Mouse (Mus musculus) heart, embryonic 11.5 days (tissue): ENCODE measurements around the gene Wdr75. TPM values are rescaled to one million over a fixed set of nuclear protein-coding genes. Genes with fewer than 3 reads are reported as not detected.
A peak's percentile ranks its signal among the peaks of the same experiment; 100 is the strongest.

ENCODE experiments used
- ATAC-seq: fragments of 200-750 bp; cut with Nextera tagmentation; replicated peaks from 2 replicates; pipeline ENCODE4 v1.8.0; 2017; ENCODE audit warnings: moderate library complexity; ENCODE audit not compliant: insufficient number of reproducible peaks, low FRiP score, low TSS enrichment
- H3K27ac ChIP-seq: fragments of 300-500 bp; sonication (generic); 2 replicates; pipeline ENCODE4 v1.5.1; 2014; ENCODE audit warnings: mild to moderate bottlenecking, low read depth, low read length
- H3K27me3 ChIP-seq: fragments of 300-500 bp; sonication (generic); 2 replicates; pipeline ENCODE4 v1.6.1; 2014; ENCODE audit warnings: mild to moderate bottlenecking, low read length, mixed read lengths; ENCODE audit not compliant: control insufficient read depth, insufficient read depth
- H3K36me3 ChIP-seq: fragments of 300-500 bp; sonication (generic); 2 replicates; pipeline ENCODE4 v1.6.1; 2014; ENCODE audit warnings: mild to moderate bottlenecking, low read length, moderate library complexity, mixed read lengths; ENCODE audit not compliant: control insufficient read depth, insufficient read depth
- H3K4me1 ChIP-seq: fragments of 300-500 bp; sonication (generic); 2 replicates; pipeline ENCODE4 v1.6.1; 2014; ENCODE audit warnings: low read length; ENCODE audit not compliant: control insufficient read depth, insufficient read depth
- H3K4me2 ChIP-seq: fragments of 300-500 bp; sonication (generic); 2 replicates; pipeline ENCODE4 v1.6.1; 2014; ENCODE audit warnings: mild to moderate bottlenecking, moderate library complexity
- H3K4me3 ChIP-seq: fragments of 300-500 bp; sonication (generic); 2 replicates; pipeline ENCODE4 v1.5.1; 2014; ENCODE audit warnings: low read depth, low read length
- H3K9ac ChIP-seq: fragments of 300-500 bp; sonication (generic); 2 replicates; pipeline ENCODE4 v1.6.1; 2014; ENCODE audit warnings: mild to moderate bottlenecking, low read depth, low read length, moderate library complexity
- H3K9me3 ChIP-seq: fragments of 300-500 bp; sonication (generic); replicated peaks from 2 replicates; pipeline ENCODE4 v1.6.1; 2016; ENCODE audit warnings: low read length; ENCODE audit not compliant: control insufficient read depth
- WGBS: fragments of 180-500 bp; shearing (Covaris S2); extraction: QIAGEN DNeasy Blood & Tissue Kit; methylation state at CpG from one replicate; pipeline ENCODE4 v1.1.7; 2014; ENCODE audit not compliant: insufficient replicate concordance; 5-methylcytosine and 5-hydroxymethylcytosine counted together
- polyA plus RNA-seq: library from polyadenylated mRNA; unstranded; fragments of >200 nt; fragmentation: Nextera tagmentation; extraction: Ambion mirVana; gene quantifications from 2 replicates; pipeline ENCODE4 v1.2.1, GENCODE M21; 2014

The Wdr75 gene
- polyA plus RNA-seq, result 49.3 and 56.5 TPM in 2 replicates

DNA sequence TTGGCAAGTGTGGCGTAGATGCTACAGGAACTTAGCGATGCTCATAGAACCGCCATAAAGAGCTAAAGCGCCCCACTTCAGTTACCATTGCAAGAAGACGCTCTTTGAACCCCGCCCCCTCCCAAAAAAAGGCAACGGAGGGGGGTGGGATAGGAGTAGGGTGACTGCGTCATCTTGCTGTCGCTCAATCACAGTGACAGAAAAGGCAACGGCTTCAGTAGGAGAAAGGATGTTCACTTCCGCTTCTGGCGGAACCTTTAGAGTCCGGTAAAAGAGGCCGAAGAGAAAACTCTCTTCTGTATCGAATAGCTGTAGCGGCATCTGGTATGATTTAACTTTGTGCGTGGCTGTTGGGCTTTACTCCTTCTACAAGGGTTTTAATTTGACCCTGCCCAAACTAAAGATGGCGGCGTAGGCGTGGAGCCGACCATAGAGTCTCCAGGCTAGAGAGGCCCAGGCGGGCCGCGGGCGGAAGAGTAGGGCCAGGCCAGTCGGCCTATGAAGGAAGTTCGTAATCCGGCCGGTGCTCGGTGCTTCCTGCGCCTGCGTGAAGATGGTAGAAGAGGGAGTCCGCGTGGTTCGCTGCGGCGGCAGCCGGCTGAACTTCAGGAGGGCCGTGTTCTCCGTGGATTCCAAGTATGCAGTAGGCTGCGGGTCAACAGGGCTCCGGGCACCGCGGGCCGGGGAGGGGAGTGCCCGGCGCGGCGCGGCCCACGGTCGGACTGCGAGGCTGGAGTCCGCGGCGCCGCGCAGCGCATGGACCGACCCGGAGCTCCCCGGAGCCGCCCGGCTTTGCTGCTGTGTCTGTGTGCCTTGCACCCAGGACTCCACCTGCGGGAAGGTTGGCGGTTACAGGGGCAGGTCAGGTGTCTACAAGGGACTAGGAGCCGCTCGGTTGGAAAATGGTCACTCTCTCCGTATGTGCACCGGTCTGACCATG lies at the start of gene Wdr75:
Gene Wdr75, plus strand, starts transcription at position 198 of the 940 bp plus-strand sequence.
- peak within 1 kb of the TSS; percentile 99 for H3K4me3 ChIP-seq
- peak; percentile 99 for ATAC-seq
- peak within 1 kb of the TSS; percentile 87 for H3K4me2 ChIP-seq
- peak within 1 kb of the TSS; percentile 84 for H3K9ac ChIP-seq
- no peaks in the 10 kb centered on the region for H3K36me3 ChIP-seq
- H3K4me1 ChIP-seq, result peaks cover 8% of the 10 kb centered on the region
- H3K27me3 ChIP-seq, result no peaks in the 10 kb centered on the region
- H3K9me3 ChIP-seq, result no peaks in the 10 kb centered on the region
- under 1% methylated on average over 70 of the region's 70 CpGs for WGBS
- H3K27ac ChIP-seq, result peak within 1 kb of the TSS; percentile 91

DNA sequence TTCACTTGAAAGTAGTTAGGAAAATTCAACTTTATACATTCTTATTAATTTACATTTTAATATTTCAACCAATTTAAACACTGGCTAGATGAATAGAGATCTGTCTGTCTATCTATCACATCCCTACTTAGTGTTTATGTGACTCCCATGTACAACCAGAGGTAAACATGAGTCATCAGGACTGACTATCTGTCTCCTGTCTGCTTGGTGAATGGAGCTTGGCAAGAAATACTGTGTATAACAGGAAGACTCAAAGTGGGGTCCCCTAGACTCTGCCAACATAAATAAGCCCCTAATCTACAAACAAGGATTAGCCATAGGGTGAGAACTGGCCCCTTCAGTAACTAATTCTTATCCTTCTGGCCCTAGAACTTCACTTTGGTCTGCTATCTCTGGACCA lies 39.1 kb upstream of the Wdr75 start:
- H3K4me3 ChIP-seq, result no peak overlapping the region
- no peaks in the 10 kb centered on the region for H3K36me3 ChIP-seq
- H3K9me3 ChIP-seq, result no peaks in the 10 kb centered on the region
- H3K4me1 ChIP-seq, result no peaks in the 10 kb centered on the region
- no peak for ATAC-seq
- H3K4me2 ChIP-seq, result no peak overlapping the region
- H3K9ac ChIP-seq, result no peak overlapping the region
- H3K27me3 ChIP-seq, result no peaks in the 10 kb centered on the region
- no peak overlapping the region for H3K27ac ChIP-seq

DNA sequence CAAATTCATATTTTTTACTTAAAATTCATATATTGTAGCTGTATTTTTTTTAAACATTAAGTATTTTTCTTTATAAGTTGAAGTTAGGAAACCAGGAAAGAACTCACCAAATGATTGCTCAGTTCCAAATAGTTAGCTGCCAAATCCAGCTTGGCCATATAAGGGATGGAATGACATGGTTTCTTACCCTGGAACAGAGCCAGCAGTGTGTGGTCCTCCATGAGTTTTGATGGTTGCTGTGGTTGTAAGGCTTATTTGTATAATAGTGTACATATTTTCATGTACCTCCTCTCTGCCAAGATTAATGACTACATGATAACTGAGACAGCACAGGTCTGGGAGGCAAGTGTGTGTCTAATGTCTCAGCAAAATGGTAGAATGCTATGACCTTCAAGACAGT lies 38.3 kb upstream of the Wdr75 start:
- Histone ChIP-seq H3K27me3 (no peaks in the 10 kb centered on the region), H3K9me3 (no peaks in the 10 kb centered on the region), H3K27ac (no peak overlapping the region), H3K9ac (no peak overlapping the region), H3K4me3 (no peak overlapping the region), H3K36me3 (no peaks in the 10 kb centered on the region), H3K4me1 (peaks cover 5% of the 10 kb centered on the region; the same call in 1 of the 2 replicates), H3K4me2 (no peak overlapping the region)
- ATAC-seq, result no peak

DNA sequence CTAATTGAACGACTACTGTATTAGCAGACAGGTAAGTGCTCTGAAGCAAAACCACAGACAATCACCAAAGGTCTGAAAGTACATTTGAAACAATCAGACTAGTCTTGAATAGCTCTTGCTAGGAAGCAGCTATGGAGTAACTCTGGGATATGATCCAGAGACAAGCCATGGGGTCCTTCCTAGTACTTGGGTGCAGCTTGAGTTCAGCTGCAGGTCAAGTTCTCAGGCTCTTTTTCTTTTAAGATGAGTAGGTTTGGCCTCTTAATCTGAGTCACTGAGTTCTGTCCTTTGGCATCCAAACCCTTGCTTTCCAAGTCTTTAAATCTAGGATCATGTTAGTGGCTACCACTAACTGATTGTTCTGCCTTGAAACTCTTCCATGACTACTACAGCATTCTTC lies 37.0 kb upstream of the Wdr75 start:
- Histone ChIP-seq H3K4me3 (no peak overlapping the region), H3K36me3 (no peaks in the 10 kb centered on the region), H3K27me3 (no peaks in the 10 kb centered on the region), H3K4me1 (peaks cover 5% of the 10 kb centered on the region; the same call in 1 of the 2 replicates), H3K9ac (no peak overlapping the region), H3K4me2 (no peak overlapping the region), H3K27ac (no peak overlapping the region), H3K9me3 (no peaks in the 10 kb centered on the region)
- WGBS, result 70% methylated on average over 1 of the region's 1 CpGs
- ATAC-seq, result no peak

DNA sequence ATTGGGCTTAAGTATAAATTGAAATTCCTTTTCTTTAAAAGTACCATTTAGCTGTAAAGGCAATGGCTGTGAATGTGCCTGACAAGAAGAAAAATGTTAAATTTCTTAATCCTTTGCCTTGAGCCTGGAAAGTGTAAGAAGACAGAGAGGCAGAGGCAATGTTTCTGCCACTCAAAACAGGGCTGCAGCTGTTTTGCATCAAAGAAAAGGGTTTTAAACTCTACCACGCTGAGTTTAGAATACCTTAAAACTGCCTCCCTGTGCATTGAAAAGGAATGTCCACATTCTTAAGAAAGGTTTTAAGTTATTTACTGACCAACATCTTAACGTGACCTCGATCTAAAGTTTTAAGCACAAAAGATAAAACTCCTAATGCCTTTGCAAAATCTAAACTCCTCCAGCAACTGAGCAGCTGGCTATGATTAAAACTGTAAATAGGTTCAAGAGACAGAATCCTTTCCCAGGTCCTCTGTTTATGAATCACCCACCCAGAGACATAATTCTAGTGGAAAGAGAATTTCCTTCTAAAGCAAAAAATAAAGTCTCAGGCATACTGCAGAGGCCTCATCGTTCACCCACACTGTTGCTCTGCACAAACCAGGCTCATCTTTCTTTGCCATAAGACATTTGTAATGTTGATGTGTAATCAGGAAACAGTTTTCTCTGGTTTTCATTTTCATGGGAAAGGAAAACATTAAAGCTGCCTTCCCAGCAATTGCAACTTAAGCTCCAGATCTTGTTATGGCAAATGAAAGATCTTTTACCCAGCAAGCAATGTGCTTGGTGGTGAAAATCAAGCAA lies 34.1 kb upstream of the Wdr75 start:
- WGBS, result 39% methylated on average over 4 of the region's 4 CpGs
- peaks cover 5% of the 10 kb centered on the region; the same call in 1 of the 2 replicates for H3K4me1 ChIP-seq
- no peaks in the 10 kb centered on the region for H3K9me3 ChIP-seq
- no peak overlapping the region for H3K4me2 ChIP-seq
- H3K27ac ChIP-seq, result peak overlapping the region; percentile 50
- H3K36me3 ChIP-seq, result no peaks in the 10 kb centered on the region
- no peak overlapping the region for H3K4me3 ChIP-seq
- no peak for ATAC-seq
- no peaks in the 10 kb centered on the region for H3K27me3 ChIP-seq
- no peak overlapping the region for H3K9ac ChIP-seq

DNA sequence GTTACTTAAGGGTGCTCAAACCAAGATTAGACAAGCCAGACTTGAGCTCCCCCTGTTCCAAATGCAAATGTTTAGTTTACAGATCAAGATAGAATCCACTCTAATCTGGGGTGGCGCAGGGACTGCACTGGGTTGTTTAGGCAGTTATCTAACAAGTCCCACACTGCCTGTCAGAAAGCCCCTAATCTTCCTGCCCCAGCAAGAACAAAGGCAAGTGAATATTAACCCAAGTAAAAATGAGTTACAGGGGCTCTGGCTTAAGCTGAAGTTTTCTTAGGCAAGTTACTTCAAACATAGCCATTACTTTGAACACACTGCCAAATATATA lies 33.5 kb upstream of the Wdr75 start:
- ATAC-seq, result peak; percentile 77
- WGBS, result 20% methylated on average over 1 of the region's 1 CpGs
- Histone ChIP-seq H3K27ac (peak overlapping the region; percentile 50; the same call in 1 of the 2 replicates), H3K4me2 (no peak overlapping the region), H3K9ac (0 out of 2 replicates have a peak overlapping the region, but pooled peaks have one; percentile 10), H3K4me1 (peaks cover 5% of the 10 kb centered on the region; the same call in 1 of the 2 replicates), H3K4me3 (no peak overlapping the region), H3K36me3 (no peaks in the 10 kb centered on the region), H3K9me3 (no peaks in the 10 kb centered on the region), H3K27me3 (no peaks in the 10 kb centered on the region)

DNA sequence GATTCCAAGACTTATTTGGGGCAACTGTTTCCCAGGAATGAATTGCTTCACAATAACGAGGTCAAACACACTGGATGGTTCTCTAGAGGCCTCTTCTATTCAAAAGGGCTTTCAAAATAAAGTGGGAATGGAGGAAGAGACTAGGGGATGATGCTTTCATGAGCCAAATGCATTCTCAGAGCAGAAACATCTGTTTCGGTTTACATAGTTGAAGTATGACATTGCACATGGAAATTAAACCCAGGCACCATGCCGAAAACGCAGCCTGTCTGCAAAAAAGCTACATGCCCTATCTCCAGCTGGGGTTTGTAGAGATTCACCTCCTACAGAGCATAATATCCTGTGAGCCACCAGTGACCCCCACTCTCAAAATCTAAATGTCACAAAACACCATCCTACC lies 29.3 kb upstream of the Wdr75 start:
- no peak for ATAC-seq
- 64% methylated on average over 4 of the region's 4 CpGs for WGBS
- H3K9ac ChIP-seq, result no peak overlapping the region
- H3K9me3 ChIP-seq, result no peaks in the 10 kb centered on the region
- peaks cover 5% of the 10 kb centered on the region; the same call in 1 of the 2 replicates for H3K4me1 ChIP-seq
- no peak overlapping the region for H3K4me3 ChIP-seq
- H3K4me2 ChIP-seq, result no peak overlapping the region
- no peaks in the 10 kb centered on the region for H3K36me3 ChIP-seq
- H3K27ac ChIP-seq, result no peak overlapping the region
- H3K27me3 ChIP-seq, result no peaks in the 10 kb centered on the region

DNA sequence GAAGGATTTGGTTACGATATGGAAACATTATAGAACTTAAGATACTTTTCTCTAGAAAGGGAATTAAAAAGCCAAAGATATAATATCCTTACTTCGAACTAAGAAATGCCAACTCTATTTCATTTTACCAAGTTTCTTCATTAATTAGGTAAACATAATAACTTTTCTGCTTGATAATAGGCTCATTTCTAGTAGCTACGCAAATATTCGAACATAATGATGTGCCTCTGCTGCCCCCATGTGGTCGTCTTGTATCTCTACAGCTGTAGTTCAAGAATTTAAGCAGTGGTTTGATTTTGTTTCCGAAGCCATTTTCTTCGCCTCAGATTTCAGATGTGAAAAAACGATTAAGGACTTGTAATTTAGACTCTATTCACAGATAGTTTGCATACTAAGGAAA lies 28.8 kb upstream of the Wdr75 start:
- no peaks in the 10 kb centered on the region for H3K36me3 ChIP-seq
- H3K27ac ChIP-seq, result no peak overlapping the region
- WGBS, result 28% methylated on average over 8 of the region's 8 CpGs
- peaks cover 5% of the 10 kb centered on the region; the same call in 1 of the 2 replicates for H3K4me1 ChIP-seq
- H3K9ac ChIP-seq, result no peak overlapping the region
- H3K9me3 ChIP-seq, result no peaks in the 10 kb centered on the region
- H3K27me3 ChIP-seq, result no peaks in the 10 kb centered on the region
- no peak for ATAC-seq
- no peak overlapping the region for H3K4me3 ChIP-seq
- no peak overlapping the region for H3K4me2 ChIP-seq
